Mouse (Mus musculus) midbrain, embryonic 16.5 days (tissue): ENCODE results near the gene Ankrd11. TPM values are rescaled to one million over a fixed set of nuclear protein-coding genes. Genes with fewer than 3 reads are reported as not detected.
"Not testable (repeated sequence)": the region's sequence is repeated elsewhere in the genome, so short reads cannot be mapped to it uniquely, and the experiment has no call there.

Source experiments
- ATAC-seq: fragments of 200-750 bp; cut with Nextera tagmentation; 2 replicates; pipeline ENCODE4 v1.8.0; 2017; ENCODE audit warnings: moderate TSS enrichment
- H3K27ac ChIP-seq: fragments of 300-500 bp; sonication (generic); 2 replicates; pipeline ENCODE4 v1.5.1; 2014; ENCODE audit warnings: mild to moderate bottlenecking, low read length, mixed read lengths
- H3K27me3 ChIP-seq: fragments of 300-500 bp; sonication (generic); 2 replicates; pipeline ENCODE4 v1.6.1; 2014; ENCODE audit warnings: low read depth, low read length, mixed read lengths; ENCODE audit not compliant: control insufficient read depth, insufficient read depth
- H3K36me3 ChIP-seq: fragments of 300-500 bp; sonication (generic); 2 replicates; pipeline ENCODE4 v1.6.1; 2014; ENCODE audit warnings: mild to moderate bottlenecking, low read length, moderate library complexity, mixed read lengths; ENCODE audit not compliant: control insufficient read depth, insufficient read depth
- H3K4me1 ChIP-seq: fragments of 300-500 bp; sonication (generic); 2 replicates; pipeline ENCODE4 v1.6.1; 2014; ENCODE audit warnings: mild to moderate bottlenecking, low read length, mixed read lengths; ENCODE audit not compliant: control insufficient read depth, insufficient read depth
- H3K4me2 ChIP-seq: fragments of 300-500 bp; sonication (generic); 2 replicates; pipeline ENCODE4 v1.6.1; 2014; ENCODE audit warnings: mild to moderate bottlenecking, low read length, mixed read lengths
- H3K4me3 ChIP-seq: fragments of 300-500 bp; sonication (generic); 2 replicates; pipeline ENCODE4 v1.5.1; 2014; ENCODE audit warnings: low read depth, mild to moderate bottlenecking, low read length, moderate library complexity, mixed read lengths
- H3K9ac ChIP-seq: fragments of 300-500 bp; sonication (generic); 2 replicates; pipeline ENCODE4 v1.6.1; 2014; ENCODE audit warnings: low read depth, low read length, mixed read lengths
- H3K9me3 ChIP-seq: fragments of 300-500 bp; sonication (generic); replicated peaks from 2 replicates; pipeline ENCODE4 v1.6.1; 2014; ENCODE audit warnings: mild to moderate bottlenecking, low read length, mixed read lengths; ENCODE audit not compliant: control insufficient read depth, poor library complexity, severe bottlenecking
- WGBS: fragments of 180-500 bp; shearing (Covaris S2); extraction: QIAGEN DNeasy Blood & Tissue Kit; methylation state at CpG from one replicate; pipeline ENCODE4 v1.1.7; 2014; 5-methylcytosine and 5-hydroxymethylcytosine counted together
- polyA plus RNA-seq: library from polyadenylated mRNA; unstranded; fragments of >200 nt; fragmentation: Nextera tagmentation; extraction: Ambion mirVana; gene quantifications from 2 replicates; pipeline ENCODE4 v1.2.1, GENCODE M21; 2015

Gene Ankrd11
- polyA plus RNA-seq, 1 experiment from 2014 or later = 23.2 TPM

DNA sequence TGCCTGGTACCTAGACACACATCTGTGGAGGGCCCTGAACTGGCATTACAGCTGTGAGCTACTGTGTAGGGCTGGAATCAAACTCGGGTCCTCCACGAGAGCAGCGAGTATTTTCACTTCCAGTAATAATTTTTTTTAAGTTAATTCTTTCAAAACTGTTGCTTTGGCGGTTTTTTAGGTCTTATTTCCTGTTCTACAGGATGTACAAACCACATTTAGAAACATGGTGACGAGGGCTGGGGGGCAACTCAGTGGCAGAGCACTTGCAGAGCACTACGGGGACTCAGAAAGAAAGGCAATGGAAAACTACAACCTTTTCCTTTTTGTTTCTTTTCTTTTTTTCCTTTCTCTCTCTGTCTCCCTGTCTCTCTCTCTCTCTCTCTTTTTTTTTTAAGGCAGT is 7.9 kb downstream of the Ankrd11 start:
- no peak overlapping the region for H3K4me3 ChIP-seq
- no peak overlapping the region for H3K9ac ChIP-seq
- no peaks in the 10 kb centered on the region for H3K9me3 ChIP-seq
- WGBS = 91% methylated on average over 6 of the region's 6 CpGs
- no peaks in the 10 kb centered on the region for H3K27me3 ChIP-seq
- H3K4me2 ChIP-seq = no peak overlapping the region
- H3K4me1 ChIP-seq = peaks cover 7% of the 10 kb centered on the region
- no peak for ATAC-seq
- no peak overlapping the region for H3K27ac ChIP-seq
- H3K36me3 ChIP-seq = no peaks in the 10 kb centered on the region

DNA sequence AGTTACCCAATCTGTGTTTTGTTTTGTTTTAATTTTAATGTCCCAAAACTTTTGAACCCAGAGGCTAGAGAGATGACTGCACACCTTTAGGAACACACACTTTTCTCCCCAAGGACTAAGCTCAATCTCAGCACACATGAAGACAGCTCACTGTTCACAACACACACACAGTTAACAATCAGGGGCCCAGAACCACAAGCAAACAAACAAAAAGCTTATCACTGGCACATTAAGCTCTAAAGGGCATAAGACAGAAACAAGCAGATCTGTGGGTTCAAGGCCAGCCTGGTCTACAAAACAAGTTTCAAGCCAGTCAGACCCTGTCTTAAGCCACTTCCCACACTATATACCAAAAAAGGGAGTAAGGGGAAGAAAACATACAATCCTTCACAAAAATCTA is 8.6 kb downstream of the Ankrd11 start:
- Histone ChIP-seq H3K4me3 (no peak overlapping the region), H3K27ac (no peak overlapping the region), H3K4me2 (no peak overlapping the region), H3K9ac (no peak overlapping the region), H3K9me3 (no peaks in the 10 kb centered on the region), H3K27me3 (no peaks in the 10 kb centered on the region), H3K4me1 (peaks cover 2% of the 10 kb centered on the region), H3K36me3 (no peaks in the 10 kb centered on the region)
- no peak for ATAC-seq

DNA sequence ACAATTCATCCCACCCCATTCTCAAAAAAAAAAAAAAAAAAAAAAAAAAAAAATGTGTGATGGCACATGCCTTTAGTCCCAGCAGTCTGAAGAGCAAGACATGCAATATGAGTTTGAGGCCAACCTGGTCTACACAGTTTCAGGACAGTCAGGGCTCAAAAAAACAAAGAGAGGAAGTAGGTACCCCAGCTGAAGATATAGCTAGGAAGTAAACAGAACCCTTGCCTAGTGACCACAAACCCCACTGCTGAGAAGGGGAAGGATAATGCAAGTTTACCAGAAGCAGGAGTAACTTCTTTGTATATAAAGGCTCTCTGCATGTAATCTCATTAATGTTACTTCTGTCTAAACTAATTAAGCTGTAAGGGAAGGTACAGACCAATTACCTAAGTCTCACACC is 9.3 kb downstream of the Ankrd11 start:
- Histone ChIP-seq H3K27me3 (no peaks in the 10 kb centered on the region), H3K36me3 (no peaks in the 10 kb centered on the region), H3K27ac (no peak overlapping the region), H3K4me2 (no peak overlapping the region), H3K4me3 (no peak overlapping the region), H3K9me3 (no peaks in the 10 kb centered on the region), H3K4me1 (no peaks in the 10 kb centered on the region; the same call in 1 of the 2 replicates), H3K9ac (no peak overlapping the region)
- no peak for ATAC-seq

DNA sequence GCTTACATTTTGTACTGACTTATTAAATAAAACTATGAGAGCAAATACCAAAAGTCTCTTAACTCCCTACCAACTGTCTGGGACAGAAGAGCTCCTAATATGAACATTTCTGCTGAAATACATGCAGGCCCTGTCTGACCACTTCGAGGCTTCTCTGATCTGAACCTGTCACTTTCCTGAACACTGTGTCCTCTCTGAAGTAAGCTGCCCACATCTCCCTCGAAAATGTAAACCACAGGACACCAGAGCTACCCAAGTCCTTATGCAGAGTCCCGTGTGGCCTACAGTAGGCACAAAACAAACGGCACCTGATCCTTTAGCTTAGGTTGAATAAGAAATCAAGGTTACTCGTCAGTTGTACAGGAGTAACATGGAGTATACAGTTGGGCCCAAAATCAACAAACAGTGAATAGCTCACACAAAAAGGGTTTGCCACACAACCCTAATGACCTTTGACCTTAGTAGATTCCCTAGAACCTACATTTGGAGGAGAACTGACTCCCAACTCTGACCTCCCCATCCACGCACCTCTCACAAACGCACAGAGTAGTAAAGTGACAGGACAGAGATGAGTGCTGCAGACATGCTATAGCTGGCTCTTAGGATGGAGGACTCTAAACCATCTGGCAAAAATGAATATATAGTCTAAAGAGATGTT is 10.6 kb downstream of the Ankrd11 start:
- H3K4me3 ChIP-seq = no peak overlapping the region
- no peaks in the 10 kb centered on the region for H3K27me3 ChIP-seq
- H3K36me3 ChIP-seq = no peaks in the 10 kb centered on the region
- no peak overlapping the region for H3K9ac ChIP-seq
- no peaks in the 10 kb centered on the region; the same call in 1 of the 2 replicates for H3K4me1 ChIP-seq
- no peak overlapping the region for H3K27ac ChIP-seq
- WGBS = 86% methylated on average over 7 of the region's 7 CpGs
- H3K4me2 ChIP-seq = no peak overlapping the region
- ATAC-seq = no peak
- H3K9me3 ChIP-seq = no peaks in the 10 kb centered on the region

DNA sequence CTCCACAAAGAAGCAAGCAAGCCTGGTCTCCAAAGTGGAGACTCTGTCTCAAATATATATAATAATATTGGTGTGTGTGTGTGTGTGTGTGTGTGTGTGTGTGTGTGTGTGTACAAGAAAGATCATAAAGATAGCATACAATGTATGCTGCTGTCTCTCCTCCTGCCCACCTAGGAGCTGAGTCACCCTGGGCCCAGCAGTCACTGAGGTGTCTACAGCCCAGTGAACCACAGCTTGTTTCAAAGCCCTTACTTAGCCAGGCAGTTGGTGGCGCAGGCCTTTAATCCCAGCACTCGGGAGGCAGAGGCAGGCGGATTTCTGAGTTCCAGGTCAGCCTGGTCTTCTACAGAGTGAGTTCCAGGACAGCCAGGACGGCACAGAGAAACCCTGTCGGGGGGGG is 12.0 kb downstream of the Ankrd11 start:
- ATAC-seq, H3K4me1 ChIP-seq, H3K9me3 ChIP-seq, H3K36me3 ChIP-seq, H3K27ac ChIP-seq, H3K4me2 ChIP-seq, H3K9ac ChIP-seq, H3K27me3 ChIP-seq, H3K4me3 ChIP-seq: not testable (repeated sequence)
- WGBS = 90% methylated on average over 3 of the region's 5 CpGs

DNA sequence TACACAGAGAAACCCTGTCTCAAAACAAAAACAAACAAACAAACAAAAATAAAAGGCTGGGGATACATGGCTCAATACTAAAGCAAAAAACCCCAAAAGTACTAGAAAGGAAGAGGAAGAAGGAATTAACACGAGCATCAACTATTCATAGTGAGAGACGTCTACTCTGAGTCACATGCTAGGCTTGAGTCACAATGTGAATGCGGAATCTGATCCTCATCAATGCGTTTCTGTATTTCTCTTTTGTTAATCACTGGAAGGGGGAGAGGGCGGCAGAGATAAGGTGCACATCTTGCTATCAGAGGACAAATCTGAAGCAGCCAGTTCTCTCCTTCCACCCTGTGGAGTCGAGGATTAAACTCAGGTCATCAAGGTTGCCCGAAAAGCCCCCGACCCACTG is 14.3 kb downstream of the Ankrd11 start:
- H3K27me3 ChIP-seq = no peaks in the 10 kb centered on the region
- WGBS = 89% methylated on average over 8 of the region's 8 CpGs
- no peaks in the 10 kb centered on the region; the same call in 1 of the 2 replicates for H3K4me1 ChIP-seq
- H3K9ac ChIP-seq = no peak overlapping the region
- no peak overlapping the region for H3K4me3 ChIP-seq
- ATAC-seq = no peak
- H3K9me3 ChIP-seq = no peaks in the 10 kb centered on the region
- no peaks in the 10 kb centered on the region for H3K36me3 ChIP-seq
- H3K27ac ChIP-seq = no peak overlapping the region
- no peak overlapping the region for H3K4me2 ChIP-seq

DNA sequence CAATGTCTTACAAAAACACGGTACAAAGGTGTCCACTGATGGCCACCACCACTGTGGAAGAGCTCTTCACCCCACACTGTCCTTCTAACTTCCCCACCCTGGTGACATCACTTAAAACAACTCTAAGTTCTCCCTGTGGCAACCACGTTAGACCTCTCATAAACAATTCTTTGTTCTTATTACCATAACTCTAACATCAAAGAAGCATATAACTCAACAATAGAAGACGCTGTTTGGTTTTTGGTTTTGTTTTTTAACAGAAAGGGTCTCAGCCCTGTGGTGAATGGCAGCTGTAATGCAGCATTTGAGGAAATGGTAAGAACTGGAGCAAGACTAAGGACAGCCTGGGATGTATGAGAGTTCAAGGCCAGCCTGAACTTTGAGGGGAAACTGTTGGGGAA is 16.1 kb downstream of the Ankrd11 start:
- H3K4me2 ChIP-seq = no peak overlapping the region
- no peaks in the 10 kb centered on the region for H3K36me3 ChIP-seq
- no peaks in the 10 kb centered on the region for H3K27me3 ChIP-seq
- H3K27ac ChIP-seq = no peak overlapping the region
- H3K4me1 ChIP-seq = no peaks in the 10 kb centered on the region
- no peak overlapping the region for H3K4me3 ChIP-seq
- 88% methylated on average over 3 of the region's 3 CpGs for WGBS
- H3K9ac ChIP-seq = no peak overlapping the region
- no peaks in the 10 kb centered on the region for H3K9me3 ChIP-seq
- no peak for ATAC-seq

DNA sequence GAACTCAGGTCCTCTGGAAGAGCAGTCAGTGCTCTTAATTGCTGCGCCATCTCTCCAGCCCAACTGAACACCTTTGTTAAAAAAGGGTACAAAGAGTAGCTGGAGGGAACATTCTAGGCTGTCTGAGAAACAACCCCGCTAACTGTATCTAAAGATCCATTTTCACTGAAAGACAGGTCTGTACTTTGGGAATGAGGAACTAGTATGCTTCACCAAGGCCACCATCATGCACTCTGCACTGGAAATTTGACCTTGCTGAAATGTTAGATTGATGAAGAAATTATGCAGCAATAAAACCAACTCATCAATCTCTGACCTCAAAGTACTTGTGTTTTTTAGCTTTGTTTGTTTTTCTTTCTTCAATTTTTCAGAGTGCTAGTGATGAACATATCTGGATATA is 17.9 kb downstream of the Ankrd11 start:
- Histone ChIP-seq H3K9ac (no peak overlapping the region), H3K9me3 (no peaks in the 10 kb centered on the region), H3K27me3 (no peaks in the 10 kb centered on the region), H3K4me2 (no peak overlapping the region), H3K36me3 (no peaks in the 10 kb centered on the region), H3K27ac (no peak overlapping the region), H3K4me1 (peaks cover 3% of the 10 kb centered on the region), H3K4me3 (no peak overlapping the region)
- 100% methylated on average over 2 of the region's 2 CpGs for WGBS
- no peak for ATAC-seq

DNA sequence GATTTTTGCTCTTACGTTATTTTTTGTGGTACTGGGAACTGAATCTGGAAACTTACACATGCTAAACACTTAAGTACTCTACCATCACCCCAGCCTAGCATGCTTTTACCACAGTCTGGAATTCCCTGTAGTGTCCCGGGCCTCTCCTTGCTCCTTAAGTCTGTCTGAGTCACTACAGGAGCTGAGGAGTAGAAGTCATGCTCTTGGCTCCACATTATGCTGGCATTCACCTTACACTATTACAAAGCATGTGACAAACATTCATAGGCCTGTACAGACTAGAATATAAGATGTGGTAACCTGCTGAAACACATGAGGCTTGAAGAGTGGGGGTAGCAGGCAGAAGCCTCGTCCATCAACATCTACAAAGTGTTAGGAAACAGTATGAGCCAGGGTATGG is 19.4 kb downstream of the Ankrd11 start:
- 94% methylated on average over 3 of the region's 3 CpGs for WGBS

More for the DNA sequence above, 19.4 kb downstream of the Ankrd11 start:
- H3K4me2 ChIP-seq = no peak overlapping the region
- no peak for ATAC-seq
- no peaks in the 10 kb centered on the region for H3K36me3 ChIP-seq
- H3K27me3 ChIP-seq = no peaks in the 10 kb centered on the region
- no peak overlapping the region for H3K27ac ChIP-seq
- H3K9me3 ChIP-seq = no peaks in the 10 kb centered on the region
- peaks cover 9% of the 10 kb centered on the region for H3K4me1 ChIP-seq
- H3K9ac ChIP-seq = no peak overlapping the region
- H3K4me3 ChIP-seq = no peak overlapping the region
